Mouse (Mus musculus) CD4-positive, CD25-positive, alpha-beta regulatory T cell, adult 4 months (primary cell): ENCODE results near the gene Rac3. TPM values are rescaled to one million over a fixed set of nuclear protein-coding genes. Genes with fewer than 3 reads are reported as not detected.
"Not testable (repeated sequence)": the region's sequence is repeated elsewhere in the genome, so short reads cannot be mapped to it uniquely, and the experiment has no call there.

ENCODE experiments used
- ATAC-seq: one replicate; pipeline ENCODE4 v1.8.0; 2017
- polyA plus RNA-seq, 2 experiments: library from polyadenylated mRNA; unstranded; fragments of 100-300 nt; shearing (Covaris generic); gene quantifications; one replicate each; pipeline ENCODE4 v1.2.1; 2017

The Rac3 gene
- polyA plus RNA-seq, 2 experiments from 2014 or later = not detected

DNA sequence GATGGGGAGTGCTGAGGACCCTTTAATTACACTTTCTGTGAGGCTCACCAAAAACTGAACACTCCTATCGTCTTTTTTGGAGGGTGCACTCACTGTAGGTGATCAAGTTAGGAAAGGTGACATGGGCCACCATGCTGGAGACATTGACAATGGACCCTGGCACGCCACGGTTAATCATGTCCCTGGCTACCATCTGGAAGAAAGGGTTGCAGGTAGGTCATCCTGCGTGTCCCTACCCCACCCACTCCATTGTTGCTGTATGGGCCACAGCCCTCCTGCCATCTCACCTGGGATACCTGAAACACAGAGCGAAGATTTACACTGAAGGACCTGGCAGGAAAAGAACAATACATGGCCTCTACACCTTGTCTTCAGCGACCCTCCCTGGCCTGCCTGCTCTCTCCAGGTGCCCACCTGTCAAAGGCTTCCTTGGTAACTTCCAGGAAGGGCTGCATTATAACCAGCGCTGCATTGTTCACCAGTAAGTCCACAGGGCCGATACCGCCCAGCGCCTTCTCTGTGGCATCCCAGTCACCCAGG is 9.1 kb downstream of the Rac3 start:
- no peak for ATAC-seq

DNA sequence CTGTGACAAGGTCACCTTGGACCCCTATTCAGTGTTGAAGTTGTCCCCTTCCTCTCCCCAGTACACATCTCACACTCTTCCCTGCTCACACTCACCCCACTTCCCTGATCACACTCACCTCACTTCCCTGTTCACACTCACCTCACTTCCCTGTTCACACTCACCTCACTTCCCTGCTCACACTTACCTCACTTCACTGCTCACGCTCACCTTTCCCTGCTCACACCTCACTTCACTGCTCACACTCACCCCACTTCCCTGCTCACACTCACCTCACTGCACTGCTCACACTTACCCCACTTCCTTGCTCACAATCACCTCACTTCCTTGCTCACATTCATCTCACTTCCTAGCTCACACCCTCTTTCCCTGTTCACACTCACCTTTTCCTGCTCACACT is 10.1 kb downstream of the Rac3 start:
- no peak for ATAC-seq

DNA sequence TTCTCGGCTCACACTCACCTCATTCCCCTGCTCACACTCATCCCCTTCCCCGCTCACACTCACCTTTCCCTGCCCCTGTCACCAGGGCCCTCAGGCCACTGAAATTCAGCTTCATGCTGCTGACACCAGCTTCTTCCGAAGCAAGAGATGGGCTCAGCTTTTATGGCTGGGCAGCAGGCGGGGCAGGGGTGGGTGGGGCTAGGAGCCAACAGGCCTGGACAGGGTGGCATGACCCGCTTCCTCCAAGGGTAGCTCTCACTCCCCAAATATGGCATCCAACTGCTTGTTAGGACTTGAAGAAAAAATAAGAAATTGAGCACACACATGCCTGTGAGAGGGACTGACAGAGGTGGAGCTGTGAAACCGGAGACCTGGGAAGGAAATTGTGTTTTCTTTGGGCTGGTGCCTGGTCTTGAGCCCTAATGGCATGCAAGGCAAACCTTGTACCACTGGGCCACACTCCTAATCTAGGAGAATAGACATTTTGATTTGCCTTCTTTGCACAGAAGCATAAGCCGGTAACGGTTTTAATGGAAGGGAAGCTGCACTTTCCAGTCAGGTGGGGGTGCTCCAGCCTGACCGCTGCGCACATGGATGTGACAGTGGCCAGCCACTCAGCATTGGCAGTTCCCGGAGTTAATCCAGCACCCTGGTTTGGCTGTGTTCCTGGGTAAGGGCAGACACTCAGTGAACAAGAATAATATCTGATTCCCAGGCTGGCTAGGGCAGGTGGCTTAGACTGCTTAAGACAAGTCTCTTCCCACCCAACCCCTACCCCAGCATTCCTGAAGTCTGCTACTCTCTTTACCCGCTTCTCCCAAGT is 10.8 kb downstream of the Rac3 start, which contains the start of gene Cbr2:
Gene Cbr2 (minus strand): TSS at position 257 of the 823 bp plus-strand sequence.
- no peak for ATAC-seq

DNA sequence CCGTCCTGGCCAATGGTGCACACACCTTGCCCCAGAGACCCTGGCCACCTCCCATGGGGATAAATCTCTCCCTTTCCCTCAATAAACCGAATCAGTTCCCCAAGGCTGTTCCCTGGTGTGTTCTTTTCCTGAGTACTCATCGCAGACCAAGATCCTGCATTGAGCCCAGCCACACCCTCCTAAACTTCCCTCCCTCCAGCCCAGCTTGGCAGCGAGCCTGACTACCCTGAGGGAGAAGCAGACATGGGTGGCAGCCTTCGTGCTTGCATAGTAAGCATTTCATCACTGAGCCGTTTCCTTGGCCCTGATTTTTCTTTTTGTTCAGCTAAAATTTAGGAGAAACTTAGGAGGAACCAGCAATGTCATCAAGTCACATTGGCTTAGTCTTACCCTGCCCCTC is 12.3 kb downstream of the Rac3 start:
- no peak for ATAC-seq

DNA sequence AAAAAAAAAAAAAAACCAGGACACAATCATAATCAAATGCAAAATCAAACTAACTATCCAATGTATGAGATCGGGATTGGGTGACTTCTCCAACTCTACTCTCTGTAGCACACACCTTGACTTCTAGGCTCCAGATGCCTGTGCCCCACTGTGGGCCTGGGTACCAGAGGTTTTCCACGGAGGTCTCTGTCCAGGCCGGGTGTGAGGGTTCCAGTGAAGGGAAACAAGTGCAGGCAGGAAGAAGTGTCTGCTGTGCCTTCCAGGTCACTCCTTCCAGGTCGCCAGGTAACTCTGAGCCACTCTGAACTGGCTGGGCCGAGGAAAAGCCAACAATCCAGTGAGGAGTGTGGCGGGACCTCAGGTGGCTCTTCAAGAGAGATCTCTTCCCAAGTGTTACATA is 15.2 kb downstream of the Rac3 start:
- ATAC-seq = no peak

DNA sequence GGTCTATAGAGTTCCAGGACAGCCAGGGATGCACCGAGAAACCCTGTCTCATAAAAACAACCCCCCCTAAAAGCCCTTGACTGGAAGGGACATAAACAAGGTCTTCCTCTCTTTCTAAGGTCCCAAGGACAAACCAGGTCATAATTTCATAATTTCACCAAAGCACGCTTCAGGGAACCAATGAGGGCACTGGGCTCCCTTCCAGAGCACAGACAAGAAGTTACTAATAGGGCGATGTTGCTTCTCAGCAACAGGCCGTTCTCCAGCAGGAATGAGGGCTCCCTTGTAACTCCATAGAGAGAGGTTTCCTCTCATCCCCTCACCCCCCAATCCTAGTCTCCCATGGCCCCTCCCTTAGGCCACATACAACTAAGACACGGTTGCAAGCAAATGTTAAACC is 19.7 kb downstream of the Rac3 start:
- ATAC-seq = no peak

DNA sequence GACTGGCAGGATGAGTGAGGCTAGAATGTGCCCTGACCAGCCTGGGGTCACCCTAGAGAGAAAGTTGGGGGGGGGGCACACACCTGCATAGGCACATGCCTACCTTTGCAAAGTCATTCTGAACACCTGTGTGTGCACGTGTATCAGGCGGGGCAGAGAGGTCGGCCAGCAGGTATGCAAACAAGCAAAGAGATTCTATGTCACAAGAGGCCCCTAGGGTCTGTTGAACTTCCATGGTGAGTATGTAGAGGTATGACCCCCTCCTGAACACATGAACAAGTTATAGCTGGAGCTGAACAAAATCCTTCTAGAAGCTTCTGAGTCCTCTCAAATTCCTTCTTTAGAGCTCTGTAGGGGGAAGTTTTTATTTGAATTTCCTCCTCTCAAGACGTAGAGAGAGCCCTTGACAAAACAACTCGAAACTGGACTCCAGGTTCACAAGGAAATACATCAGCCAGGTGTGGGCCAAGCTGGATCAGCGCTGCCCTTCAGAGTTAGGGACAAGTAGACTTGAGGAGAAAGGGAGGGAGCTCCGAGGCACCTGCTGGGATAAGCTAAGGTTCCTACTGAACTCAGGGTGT is 22.9 kb downstream of the Rac3 start:
- no peak for ATAC-seq

DNA sequence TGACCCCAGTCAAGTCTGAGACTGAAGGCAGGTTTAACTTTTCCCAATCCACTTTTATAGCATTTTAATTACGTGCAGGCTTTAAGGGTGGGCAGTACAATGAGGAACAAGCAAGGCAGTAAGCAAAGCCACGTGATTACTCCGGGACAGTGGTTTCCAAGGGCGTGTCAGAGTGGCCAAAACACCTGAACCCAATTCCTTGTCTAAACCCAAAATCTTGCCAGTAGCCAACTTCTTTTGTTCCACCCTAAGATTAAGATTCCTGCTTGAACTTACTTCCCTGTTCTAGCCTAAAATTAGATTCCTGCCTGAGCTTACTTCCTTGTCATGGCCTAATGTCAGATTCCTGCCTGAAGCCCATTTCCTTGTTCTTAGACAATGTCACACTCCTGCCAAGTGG is 26.7 kb downstream of the Rac3 start:
- no peak for ATAC-seq

DNA sequence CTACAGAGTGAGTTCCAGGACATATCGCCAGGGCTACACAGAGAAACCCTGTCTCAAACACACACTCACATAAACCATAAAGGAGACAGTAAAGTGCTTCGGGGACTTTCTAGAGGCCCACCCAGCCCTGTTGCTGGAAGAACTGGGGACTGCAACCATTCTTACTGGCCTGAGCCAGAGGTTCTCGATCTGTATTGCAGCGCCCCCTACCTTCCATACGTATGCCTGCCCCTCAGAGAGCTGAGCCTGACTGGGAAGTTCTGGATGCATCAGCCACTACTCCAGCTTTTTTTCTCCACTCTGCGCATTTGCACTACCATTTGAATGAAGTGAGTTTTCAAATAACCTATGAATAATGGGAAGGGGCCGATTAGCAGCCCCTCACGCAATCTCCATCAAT is 28.2 kb downstream of the Rac3 start:
- ATAC-seq = no peak

DNA sequence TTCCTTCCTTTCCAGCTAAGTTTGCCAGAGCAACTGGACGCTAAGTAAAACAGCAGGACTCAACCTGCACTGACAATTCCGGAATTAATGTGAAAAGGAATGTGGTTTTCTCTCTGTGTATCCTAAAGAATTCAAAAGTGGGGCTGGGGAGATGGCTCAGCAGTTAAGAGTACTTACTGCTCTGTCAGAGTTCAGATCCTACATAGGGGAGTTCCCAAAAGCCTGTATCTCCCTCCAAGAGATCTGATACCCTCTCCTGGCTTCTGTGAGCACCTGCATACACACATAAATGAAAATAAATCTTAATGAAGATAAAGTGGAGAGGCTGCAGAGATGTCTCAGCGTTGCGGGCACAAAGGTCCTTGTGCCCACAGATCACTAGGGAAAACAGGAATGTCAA is 30.3 kb downstream of the Rac3 start:
- no peak for ATAC-seq

DNA sequence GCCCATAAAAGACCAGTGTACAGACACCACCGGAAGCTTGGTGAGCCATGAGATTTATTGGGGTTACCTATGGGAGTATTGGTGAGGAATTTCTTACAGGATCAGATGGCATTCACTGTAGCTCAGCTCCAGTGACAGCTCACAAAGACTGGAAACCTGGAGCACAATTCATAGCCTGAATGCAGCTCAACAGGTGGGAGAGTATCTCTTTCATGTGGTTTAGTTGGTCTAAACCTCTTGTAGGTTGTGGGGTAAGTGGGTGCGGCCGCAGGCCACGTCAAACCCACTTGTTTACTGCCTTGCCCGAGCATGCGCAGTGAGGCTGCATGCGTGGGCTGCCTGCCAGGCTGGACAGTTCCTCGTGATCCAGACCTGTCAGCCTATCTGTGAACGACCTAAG is 39.0 kb downstream of the Rac3 start:
- ATAC-seq = no peak

DNA sequence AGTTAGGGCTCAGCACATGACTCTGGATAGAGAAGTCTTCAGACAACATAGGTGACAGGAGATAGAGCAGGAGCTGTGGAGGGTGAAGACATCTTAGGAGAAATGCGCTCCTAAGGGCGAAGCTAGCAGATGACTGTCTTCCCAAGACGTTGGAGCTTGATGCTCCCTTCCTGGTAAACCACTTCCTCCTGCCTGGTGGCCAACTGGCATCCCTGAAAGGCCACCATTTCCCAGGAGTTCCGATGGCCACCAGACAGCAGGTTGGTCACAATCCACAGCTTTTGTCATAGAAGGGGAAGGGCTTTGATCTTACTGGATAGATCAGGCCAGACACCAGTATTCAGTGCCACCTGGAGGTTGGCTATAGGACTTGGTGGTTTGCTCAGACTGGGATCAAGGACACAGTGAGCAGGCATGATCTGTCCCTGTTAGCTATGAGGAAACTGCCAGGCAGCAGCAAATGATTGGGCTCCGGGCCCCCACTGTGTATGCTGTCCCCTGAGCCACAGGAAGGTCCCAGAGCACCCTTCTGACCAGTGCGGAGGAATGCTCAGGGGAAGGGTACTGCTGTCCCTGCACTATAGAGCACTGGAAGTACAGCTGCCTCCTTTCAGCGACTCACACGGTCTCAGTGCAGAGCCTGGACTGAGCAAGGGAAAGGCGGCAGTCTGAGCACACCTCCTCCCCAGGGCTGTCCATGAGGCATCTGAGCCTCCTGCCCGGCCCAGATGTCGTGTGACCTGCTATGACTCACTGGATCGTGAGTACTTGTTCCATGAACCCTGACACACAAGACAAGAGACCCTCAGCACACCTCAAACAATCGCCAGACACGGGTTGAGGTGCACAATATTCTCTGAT is 40.8 kb downstream of the Rac3 start:
- ATAC-seq = no peak

DNA sequence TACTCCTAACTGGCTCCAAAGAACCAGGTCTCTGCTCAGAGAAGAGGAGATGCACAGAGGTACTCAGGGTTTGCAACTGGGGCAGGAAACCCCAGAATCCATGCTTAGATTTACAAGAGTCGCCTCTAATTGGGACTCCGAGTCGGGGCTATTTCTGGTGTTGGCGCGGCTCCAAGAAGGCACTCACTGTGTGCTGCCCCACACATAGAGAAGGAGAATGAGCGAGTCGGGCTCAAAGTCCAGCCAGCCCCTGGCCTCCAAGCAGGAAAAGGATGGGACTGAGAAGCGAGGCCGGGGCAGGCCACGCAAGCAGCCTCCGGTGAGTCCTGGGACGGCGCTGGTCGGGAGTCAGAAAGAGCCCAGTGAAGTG is 41.4 kb downstream of the Rac3 start, which contains the start of gene Hmga1b:
Gene Hmga1b (plus strand): TSS at position 123 of the 370 bp plus-strand sequence.
- ATAC-seq = not testable (repeated sequence)

DNA sequence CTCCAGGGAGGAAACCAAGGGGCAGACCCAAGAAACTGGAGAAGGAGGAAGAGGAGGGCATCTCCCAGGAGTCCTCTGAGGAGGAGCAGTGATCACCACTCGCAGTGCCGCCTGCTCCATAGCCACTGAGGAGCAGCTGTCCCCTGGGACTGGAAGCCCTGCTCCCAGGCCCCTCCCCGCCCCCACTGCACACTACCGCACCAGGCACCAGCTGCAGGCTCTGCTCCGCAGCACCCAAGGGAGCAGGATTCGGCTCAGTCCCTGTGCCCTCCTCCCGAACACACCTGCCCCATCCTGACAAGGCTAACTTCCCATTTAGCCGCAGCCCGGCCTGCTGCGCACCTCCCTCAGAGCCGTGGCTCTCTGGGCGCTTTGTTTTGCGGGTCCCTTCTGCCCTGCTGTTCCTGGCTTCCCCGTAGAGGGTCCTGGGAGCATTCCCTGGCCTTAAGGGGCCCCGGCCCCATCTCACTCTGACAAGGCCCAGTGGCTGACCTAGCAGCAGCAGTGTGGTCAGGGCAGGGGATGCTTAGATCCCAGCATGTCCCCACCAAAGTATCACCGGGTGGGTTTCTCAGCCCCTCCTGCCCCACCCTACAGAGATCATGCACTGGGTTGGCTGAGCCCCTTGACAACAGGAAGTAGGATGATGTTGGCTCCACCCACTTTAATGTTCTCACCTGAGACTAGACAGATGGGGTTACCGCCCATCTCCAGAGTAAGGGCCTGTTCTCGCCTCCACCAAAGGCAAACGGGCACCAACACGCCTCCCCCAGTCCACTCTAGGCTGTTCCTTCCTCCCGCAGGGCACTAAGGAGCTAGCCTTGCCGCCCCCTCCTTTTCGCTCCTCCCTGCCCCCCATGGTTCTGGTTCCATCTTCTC is 42.1 kb downstream of the Rac3 start:
- ATAC-seq = not testable (repeated sequence)

DNA sequence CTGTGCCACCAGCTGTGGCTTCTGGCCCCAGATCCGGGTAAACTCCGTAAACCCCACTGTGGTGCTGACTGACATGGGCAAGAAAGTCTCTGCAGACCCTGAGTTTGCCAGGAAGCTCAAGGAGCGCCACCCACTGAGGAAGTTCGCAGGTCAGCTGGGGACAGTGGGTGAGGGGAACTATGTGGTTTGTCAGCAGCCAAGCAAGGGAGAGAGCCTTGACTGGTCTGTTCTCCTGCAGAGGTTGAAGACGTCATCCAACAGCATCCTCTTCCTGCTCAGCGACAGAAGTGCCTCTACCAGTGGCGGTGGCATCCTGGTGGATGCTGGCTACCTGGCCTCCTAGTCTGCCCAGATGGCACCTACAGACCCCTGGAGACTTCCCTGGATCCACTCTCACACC is 45.8 kb downstream of the Rac3 start:
- ATAC-seq = not testable (repeated sequence)

DNA sequence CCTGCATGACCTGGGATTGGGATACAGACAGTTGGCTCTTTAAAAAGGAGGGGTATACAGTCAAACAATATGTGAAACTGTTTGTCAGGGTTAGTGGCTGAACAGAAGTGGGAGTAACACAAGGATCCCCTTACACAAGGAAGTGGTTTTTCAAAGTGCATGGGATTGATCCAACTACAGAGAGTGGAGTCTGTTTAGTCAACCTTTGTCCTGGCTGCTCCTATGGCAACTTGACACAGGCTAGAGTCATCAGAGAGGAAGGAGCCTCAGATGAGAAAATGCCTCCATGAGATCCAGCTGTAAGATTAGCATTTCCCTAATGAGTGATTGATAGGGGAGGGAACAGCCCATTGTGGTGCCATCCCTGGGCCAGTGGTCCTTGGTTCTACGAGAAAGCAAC is 46.9 kb downstream of the Rac3 start:
- ATAC-seq = no peak

DNA sequence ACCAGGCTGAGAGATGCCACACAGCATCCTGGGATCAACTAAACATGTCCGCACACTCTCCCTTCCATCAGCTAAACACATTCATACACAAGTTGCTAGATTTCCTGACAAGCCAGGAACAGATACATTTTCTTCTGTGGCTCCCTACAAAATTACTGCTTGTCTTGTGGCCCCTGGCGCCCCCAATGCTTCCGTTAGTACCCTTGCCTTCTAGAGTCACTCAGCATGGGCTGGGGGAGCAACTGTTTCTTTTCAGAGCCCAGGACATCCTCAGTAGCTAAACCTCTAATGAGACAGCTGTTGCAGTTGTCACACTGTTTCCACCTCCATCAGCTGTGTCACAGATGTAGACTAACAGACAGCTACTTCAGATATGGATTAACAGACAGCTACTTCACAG is 51.5 kb downstream of the Rac3 start:
- ATAC-seq = no peak

Other genes starting within 250 kb of the Rac3 start
- 10 to 100 TPM; 67.0 to 68.0 TPM for gene Mrpl12, start 236.9 kb upstream of the Rac3 start, polyA plus RNA-seq
- gene Slc25a10, start 229.6 kb upstream of the Rac3 start, polyA plus RNA-seq = 10 to 100 TPM; 11.0 to 14.3 TPM
- gene Gcgr, start 190.8 kb upstream of the Rac3 start, polyA plus RNA-seq = not detected
- gene Mcrip1, start 171.7 kb upstream of the Rac3 start, polyA plus RNA-seq = 100 to 1,000 TPM; 114 to 126 TPM
- gene Ppp1r27, start 170.3 kb upstream of the Rac3 start, polyA plus RNA-seq = not detected
- gene P4hb, start 148.2 kb upstream of the Rac3 start, polyA plus RNA-seq = 100 to 1,000 TPM; 162 to 169 TPM
- 100 to 1,000 TPM; 554 to 866 TPM for gene Arhgdia, start 139.8 kb upstream of the Rac3 start, polyA plus RNA-seq
- 10 to 100 TPM in 1 of 2 experiments, 1 to 10 TPM in 1; 8.5 to 42.6 TPM for gene Alyref, start 123.1 kb upstream of the Rac3 start, polyA plus RNA-seq
- gene Anapc11, start 123.0 kb upstream of the Rac3 start, polyA plus RNA-seq = 100 to 1,000 TPM; 122 to 134 TPM
- not detected for gene Npb, start 113.0 kb upstream of the Rac3 start, polyA plus RNA-seq
- gene Pcyt2, start 103.5 kb upstream of the Rac3 start, polyA plus RNA-seq = 100 to 1,000 TPM; 101 to 179 TPM
- gene Sirt7, start 96.2 kb upstream of the Rac3 start, polyA plus RNA-seq = 10 to 100 TPM; 66.4 to 66.7 TPM
- 10 to 100 TPM; 11.3 to 16.0 TPM for gene Mafg, start 87.9 kb upstream of the Rac3 start, polyA plus RNA-seq
- 1 to 10 TPM; 1.5 to 1.8 TPM for gene Pycr1, start 77.7 kb upstream of the Rac3 start, polyA plus RNA-seq
- not detected for gene Myadml2, start 73.3 kb upstream of the Rac3 start, polyA plus RNA-seq
- not detected for gene Notum, start 60.3 kb upstream of the Rac3 start, polyA plus RNA-seq
- gene Aspscr1, start 48.5 kb upstream of the Rac3 start, polyA plus RNA-seq = 100 to 1,000 TPM in 1 of 2 experiments, 10 to 100 TPM in 1; 82.3 to 134 TPM
- gene Cenpx, start 7.7 kb upstream of the Rac3 start, polyA plus RNA-seq = 100 to 1,000 TPM; 152 to 156 TPM
- gene Lrrc45, start 7.5 kb upstream of the Rac3 start, polyA plus RNA-seq = 10 to 100 TPM; 26.8 to 34.4 TPM
- 10 to 100 TPM; 15.1 to 17.4 TPM for gene Dcxr, start 5.8 kb downstream of the Rac3 start, polyA plus RNA-seq
- not detected for gene Cbr2, start 10.6 kb downstream of the Rac3 start, polyA plus RNA-seq
- 10 to 100 TPM in 1 of 2 experiments, 1 to 10 TPM in 1; 3.6 to 24.6 TPM for gene Hmga1b, start 41.3 kb downstream of the Rac3 start, polyA plus RNA-seq
- gene Rfng, start 62.7 kb downstream of the Rac3 start, polyA plus RNA-seq = 1 to 10 TPM; 2.8 to 4.1 TPM
- 100 to 1,000 TPM; 126 to 160 TPM for gene Gps1, start 62.8 kb downstream of the Rac3 start, polyA plus RNA-seq
- 10 to 100 TPM; 31.4 to 35.3 TPM for gene Dus1l, start 74.9 kb downstream of the Rac3 start, polyA plus RNA-seq
- gene Fasn, start 103.1 kb downstream of the Rac3 start, polyA plus RNA-seq = 10 to 100 TPM; 24.1 to 34.8 TPM
- gene Ccdc57, start 211.4 kb downstream of the Rac3 start, polyA plus RNA-seq = 1 to 10 TPM in 1 of 2 experiments, under 1 TPM in 1; 0.12 to 1.1 TPM
- gene Slc16a3, start 227.0 kb downstream of the Rac3 start, polyA plus RNA-seq = 1 to 10 TPM; 3.5 to 5.3 TPM